Mouse (Mus musculus): Measurements from ENCODE around the gene Zfp974. TPM values are rescaled to one million over a fixed set of nuclear protein-coding genes. Genes with fewer than 3 reads are reported as not detected.
"Not testable (repeated sequence)": the region's sequence is repeated elsewhere in the genome, so short reads cannot be mapped to it uniquely, and the experiment has no call there.

The Zfp974 gene
- total RNA-seq (2014; rRNA removed): 5.9 and 18.5 TPM in 2 replicates
- 6.7 and 6.8 TPM in 2 replicates for polyA plus RNA-seq (2015; fragmentation: Nextera tagmentation; extraction: Ambion mirVana)

DNA sequence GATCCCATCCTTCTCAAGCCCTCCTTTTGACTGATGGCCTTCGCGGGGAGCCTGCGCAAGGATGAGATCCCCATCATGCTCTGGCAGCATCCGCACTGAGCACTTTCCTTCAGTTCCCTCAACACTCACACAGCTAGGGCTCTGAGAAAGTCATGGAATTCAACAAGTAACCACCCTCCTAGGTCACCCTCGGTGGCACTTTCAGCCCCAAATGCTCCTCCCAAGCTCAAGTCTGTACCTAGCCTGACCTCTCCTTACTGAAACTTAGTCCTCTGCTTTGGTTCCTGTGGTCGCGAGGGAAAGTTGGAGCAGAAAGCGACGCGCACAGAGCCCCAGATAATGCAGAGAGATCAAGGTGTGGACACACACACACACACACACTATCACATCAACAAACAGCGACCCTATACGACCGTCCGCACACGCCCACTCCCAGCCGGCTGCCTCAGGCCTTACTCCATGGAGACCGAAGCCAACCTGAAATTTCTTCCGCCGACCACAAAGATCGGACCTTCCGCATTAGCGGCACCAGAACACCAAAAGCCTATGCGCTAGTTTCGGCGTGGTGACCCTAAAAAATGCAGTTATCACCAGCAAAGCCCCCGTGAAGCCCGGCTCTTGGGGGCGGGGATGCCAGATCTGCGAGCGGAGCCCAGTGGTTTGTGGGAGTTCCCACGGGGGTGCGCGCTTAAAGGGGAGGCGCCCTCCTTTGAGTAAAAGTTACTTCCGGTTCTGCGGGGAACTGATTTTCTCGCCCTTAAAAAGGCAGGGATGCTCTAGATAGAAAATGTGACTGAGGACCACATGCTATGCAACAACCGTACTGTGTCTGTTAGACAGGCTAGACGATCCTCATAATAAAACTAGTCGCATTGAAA, at the start of gene Zfp974:
Gene Zfp974, minus strand, starts transcription at position 643 of the 878 bp plus-strand sequence.
- ATAC-seq (ENCODE audit: low FRiP score) (peak; percentile 88), DNase-seq (ENCODE audit: low spot score) (peak; percentile 89)
- peak within 1 kb of the TSS; percentile 77 for H3K27ac ChIP-seq (ENCODE audit: low read depth, low read length)
- H3K27me3 ChIP-seq (ENCODE audit: insufficient read depth, low read length): no peaks in the 10 kb centered on the region
- H3K36me3 ChIP-seq (ENCODE audit: insufficient read depth, low read length): peaks cover 3% of the 10 kb centered on the region; the same call in 1 of the 2 replicates
- peak within 1 kb of the TSS; percentile 74 for H3K9ac ChIP-seq (replicated peaks; ENCODE audit: low read length, poor library complexity, severe bottlenecking)
- no peaks in the 10 kb centered on the region for H3K9me3 ChIP-seq (ENCODE audit: low read length)
- TF ChIP-seq CTCF (IDR thresholded peaks at IDR 0.05): no peak
- peak within 1 kb of the TSS; percentile 82 for H3K4me2 ChIP-seq (ENCODE audit: low read depth, low read length, poor library complexity, severe bottlenecking)
- H3K4me3 ChIP-seq (ENCODE audit: low read depth, low read length): peak within 1 kb of the TSS; percentile 70
- H3K4me1 ChIP-seq (ENCODE audit: insufficient read depth, low read length): peaks cover 4% of the 10 kb centered on the region; the same call in 1 of the 2 replicates
- WGBS: 3% methylated on average over 40 of the region's 40 CpGs

- WGBS: 94% methylated on average over 13 of the region's 13 CpGs
- H3K4me1 ChIP-seq (ENCODE audit: insufficient read depth, low read length); H3K27me3 ChIP-seq (ENCODE audit: insufficient read depth, low read length); DNase-seq (ENCODE audit: low spot score); H3K9me3 ChIP-seq (ENCODE audit: low read length); H3K9ac ChIP-seq (replicated peaks; ENCODE audit: low read length, poor library complexity, severe bottlenecking); H3K27ac ChIP-seq (ENCODE audit: low read depth, low read length); H3K4me2 ChIP-seq (ENCODE audit: low read depth, low read length, poor library complexity, severe bottlenecking); ATAC-seq (ENCODE audit: low FRiP score); H3K36me3 ChIP-seq (ENCODE audit: insufficient read depth, low read length); H3K4me3 ChIP-seq (ENCODE audit: low read depth, low read length): not testable (repeated sequence)
These were observed 20.2 kb upstream of the Zfp974 start for GRCm38 (mm10) chr7:27949451-27949850.

GRCm38 (mm10) chr7:27941869-27942268, 12.6 kb upstream of the Zfp974 start:
- not testable (repeated sequence) for H3K27me3 ChIP-seq (ENCODE audit: insufficient read depth, low read length); H3K4me2 ChIP-seq (ENCODE audit: low read depth, low read length, poor library complexity, severe bottlenecking); H3K9me3 ChIP-seq (ENCODE audit: low read length); H3K4me3 ChIP-seq (ENCODE audit: low read depth, low read length); DNase-seq (ENCODE audit: low spot score); H3K9ac ChIP-seq (replicated peaks; ENCODE audit: low read length, poor library complexity, severe bottlenecking); H3K27ac ChIP-seq (ENCODE audit: low read depth, low read length); H3K4me1 ChIP-seq (ENCODE audit: insufficient read depth, low read length); H3K36me3 ChIP-seq (ENCODE audit: insufficient read depth, low read length); ATAC-seq (ENCODE audit: low FRiP score)
- peak; percentile 48 for TF ChIP-seq CTCF (IDR thresholded peaks at IDR 0.05)
- 48% methylated on average over 5 of the region's 7 CpGs for WGBS

DNA sequence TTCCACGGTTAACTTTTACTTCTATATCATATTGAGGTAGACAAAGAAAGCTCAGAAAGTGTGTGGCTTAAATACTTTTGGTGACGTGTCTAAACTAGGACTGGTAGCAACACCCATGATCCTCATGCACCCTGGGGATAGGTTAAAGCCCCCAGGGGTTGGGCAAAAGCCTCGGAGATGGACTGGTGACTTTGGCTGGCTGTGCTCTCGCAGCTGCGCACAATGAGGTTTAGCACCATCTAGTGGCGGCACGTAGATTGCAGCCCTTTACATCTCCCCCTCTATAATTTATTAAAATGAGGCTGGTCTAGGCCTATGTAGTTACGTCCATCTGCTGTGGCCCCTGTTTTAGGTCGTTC, 4.5 kb upstream of the Zfp974 start:
- DNase-seq (ENCODE audit: low spot score); H3K27ac ChIP-seq (ENCODE audit: low read depth, low read length); H3K9me3 ChIP-seq (ENCODE audit: low read length); H3K9ac ChIP-seq (replicated peaks; ENCODE audit: low read length, poor library complexity, severe bottlenecking); H3K36me3 ChIP-seq (ENCODE audit: insufficient read depth, low read length); H3K4me1 ChIP-seq (ENCODE audit: insufficient read depth, low read length); H3K27me3 ChIP-seq (ENCODE audit: insufficient read depth, low read length); ATAC-seq (ENCODE audit: low FRiP score): not testable (repeated sequence)
- 0 out of 2 replicates have a peak overlapping the region, but pooled peaks have one; percentile 14 for H3K4me3 ChIP-seq (ENCODE audit: low read depth, low read length)
- WGBS: 13% methylated on average over 1 of the region's 9 CpGs
- H3K4me2 ChIP-seq (ENCODE audit: low read depth, low read length, poor library complexity, severe bottlenecking): peak overlapping the region; percentile 38; the same call in 1 of the 2 replicates

GRCm38 (mm10) chr7:27933050-27933799, 4.0 kb upstream of the Zfp974 start:
- Histone ChIP-seq H3K36me3 (ENCODE audit: insufficient read depth, low read length) (no peaks in the 10 kb centered on the region), H3K4me2 (ENCODE audit: low read depth, low read length, poor library complexity, severe bottlenecking) (peak overlapping the region; percentile 38; the same call in 1 of the 2 replicates), H3K27ac (ENCODE audit: low read depth, low read length) (no peak overlapping the region), H3K27me3 (ENCODE audit: insufficient read depth, low read length) (no peaks in the 10 kb centered on the region), H3K4me1 (ENCODE audit: insufficient read depth, low read length) (peaks cover 4% of the 10 kb centered on the region; the same call in 1 of the 2 replicates), H3K9ac (replicated peaks; ENCODE audit: low read length, poor library complexity, severe bottlenecking) (peak overlapping the region; percentile 24; the same call in 1 of the 2 replicates), H3K9me3 (ENCODE audit: low read length) (no peaks in the 10 kb centered on the region), H3K4me3 (ENCODE audit: low read depth, low read length) (0 out of 2 replicates have a peak overlapping the region, but pooled peaks have one; percentile 14)
- WGBS: 21% methylated on average over 7 of the region's 7 CpGs
- no peak for TF ChIP-seq CTCF (IDR thresholded peaks at IDR 0.05)
- no peak for ATAC-seq (ENCODE audit: low FRiP score)
- DNase-seq (ENCODE audit: low spot score): no peak

DNA sequence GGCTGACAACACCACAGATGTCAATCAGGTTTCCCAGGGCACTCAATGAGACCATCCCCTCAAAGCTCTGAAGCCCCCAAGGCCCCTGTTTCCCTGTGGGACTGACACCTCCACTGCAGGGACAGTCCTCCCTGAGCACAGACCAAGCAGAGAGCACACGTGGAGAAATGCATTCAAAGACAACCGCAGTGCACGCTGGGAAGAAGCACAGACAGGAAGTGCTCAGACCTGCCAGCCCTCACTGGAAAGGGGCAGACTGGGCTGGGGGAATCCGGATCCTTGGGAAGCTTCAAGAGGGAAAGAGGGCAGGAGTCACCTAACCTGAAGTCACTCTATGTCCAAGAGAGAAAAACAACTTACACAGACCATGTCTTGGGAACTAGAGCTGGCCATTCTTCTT, 2.2 kb downstream of the Zfp974 start:
- H3K36me3 ChIP-seq (ENCODE audit: insufficient read depth, low read length); H3K4me1 ChIP-seq (ENCODE audit: insufficient read depth, low read length); DNase-seq (ENCODE audit: low spot score); H3K9ac ChIP-seq (replicated peaks; ENCODE audit: low read length, poor library complexity, severe bottlenecking); ATAC-seq (ENCODE audit: low FRiP score); H3K9me3 ChIP-seq (ENCODE audit: low read length); H3K27me3 ChIP-seq (ENCODE audit: insufficient read depth, low read length); H3K4me2 ChIP-seq (ENCODE audit: low read depth, low read length, poor library complexity, severe bottlenecking); H3K27ac ChIP-seq (ENCODE audit: low read depth, low read length); H3K4me3 ChIP-seq (ENCODE audit: low read depth, low read length): not testable (repeated sequence)
- WGBS: 63% methylated on average over 4 of the region's 4 CpGs

GRCm38 (mm10) chr7:27910952-27911351, 18.3 kb downstream of the Zfp974 start:
- not testable (repeated sequence) for H3K9ac ChIP-seq (replicated peaks; ENCODE audit: low read length, poor library complexity, severe bottlenecking); H3K27me3 ChIP-seq (ENCODE audit: insufficient read depth, low read length); H3K4me3 ChIP-seq (ENCODE audit: low read depth, low read length); H3K36me3 ChIP-seq (ENCODE audit: insufficient read depth, low read length); H3K27ac ChIP-seq (ENCODE audit: low read depth, low read length); DNase-seq (ENCODE audit: low spot score); H3K9me3 ChIP-seq (ENCODE audit: low read length); H3K4me2 ChIP-seq (ENCODE audit: low read depth, low read length, poor library complexity, severe bottlenecking); ATAC-seq (ENCODE audit: low FRiP score); H3K4me1 ChIP-seq (ENCODE audit: insufficient read depth, low read length)
- WGBS: 80% methylated on average over 3 of the region's 4 CpGs
